Mouse (Mus musculus) ES-E14 (cell line): ENCODE measurements around the gene Elf4.

Experiments used
- CHD2 ChIP-seq: IDR thresholded peaks from 2 replicates; pipeline ENCODE4 v1.6.1; 2014; ENCODE audit warnings: mild to moderate bottlenecking, low read depth, low read length, inconsistent platforms
- HCFC1 ChIP-seq: IDR thresholded peaks from 2 replicates; pipeline ENCODE4 v1.6.1; 2012; ENCODE audit warnings: low read length, inconsistent platforms, borderline replicate concordance; ENCODE audit not compliant: insufficient read depth
- ZC3H11A ChIP-seq: IDR thresholded peaks from 2 replicates; pipeline ENCODE4 v1.6.1; 2012; ENCODE audit warnings: low read depth, mild to moderate bottlenecking, inconsistent platforms, low read length, borderline replicate concordance
- ZNF384 ChIP-seq: IDR thresholded peaks from 2 replicates; pipeline ENCODE4 v1.6.1; 2012; ENCODE audit warnings: low read depth, low read length, inconsistent platforms

DNA sequence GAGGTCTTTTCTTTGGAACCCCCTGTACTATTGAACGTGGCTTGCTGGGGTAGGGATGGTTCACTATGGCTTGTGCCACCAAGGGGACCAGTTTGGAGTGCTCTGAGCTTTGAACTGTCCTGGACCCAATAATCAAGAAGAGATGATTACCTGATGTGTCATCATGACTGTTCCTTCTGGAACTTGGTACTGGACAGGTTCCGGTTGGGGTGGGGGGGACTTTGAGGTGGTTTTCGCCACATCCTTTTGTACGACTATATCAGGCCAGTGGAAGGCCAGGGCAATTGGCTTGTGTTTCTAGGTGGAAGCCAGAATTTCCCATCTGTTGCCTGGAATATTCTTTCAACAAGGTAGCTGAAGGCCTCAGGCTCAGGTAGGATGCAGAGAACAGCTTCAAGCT is 704 bp upstream of the Elf4 start:
- no peak for TF ChIP-seq HCFC1
- no peak for TF ChIP-seq ZNF384
- TF ChIP-seq CHD2, result no peak
- TF ChIP-seq ZC3H11A, result no peak
